Mouse (Mus musculus) retina, adult 2 months (tissue): ENCODE data around the gene Noa1.

ENCODE experiments used
- DNase-seq: peaks from one replicate; pipeline ENCODE4 v3.0.0-alpha.2; 2012; ENCODE audit warnings: low read depth, low spot score

Gene Noa1

GRCm38 (mm10) chr5:77290606-77291005, 19.3 kb downstream of the Noa1 start:
- DNase-seq = no peak

GRCm38 (mm10) chr5:77289686-77290085, 20.2 kb downstream of the Noa1 start:
- no peak for DNase-seq

- no peak for DNase-seq
Measured at GRCm38 (mm10) chr5:77287901-77288300, 22.0 kb downstream of the Noa1 start.

GRCm38 (mm10) chr5:77286904-77287303, 23.0 kb downstream of the Noa1 start:
- peak; percentile 67 for DNase-seq

- DNase-seq = no peak
Measured at GRCm38 (mm10) chr5:77285685-77286084, 24.2 kb downstream of the Noa1 start.

GRCm38 (mm10) chr5:77282242-77282641, 27.6 kb downstream of the Noa1 start:
- DNase-seq = no peak

- no peak for DNase-seq
Measured at GRCm38 (mm10) chr5:77281518-77282174, 28.2 kb downstream of the Noa1 start.

- DNase-seq = no peak
Measured at GRCm38 (mm10) chr5:77277204-77277603, 32.7 kb downstream of the Noa1 start.

GRCm38 (mm10) chr5:77275950-77276349, 33.9 kb downstream of the Noa1 start:
- no peak for DNase-seq

GRCm38 (mm10) chr5:77273151-77273550, 36.7 kb downstream of the Noa1 start:
- no peak for DNase-seq

- DNase-seq = no peak
Measured at GRCm38 (mm10) chr5:77269399-77269798, 40.5 kb downstream of the Noa1 start.

- no peak for DNase-seq
Measured at GRCm38 (mm10) chr5:77267957-77268624, 41.8 kb downstream of the Noa1 start.

- DNase-seq = no peak
Measured at GRCm38 (mm10) chr5:77267441-77267840, 42.4 kb downstream of the Noa1 start.

- DNase-seq = no peak
Measured at GRCm38 (mm10) chr5:77266886-77267401, 42.9 kb downstream of the Noa1 start.

GRCm38 (mm10) chr5:77266066-77266885, 43.6 kb downstream of the Noa1 start:
- no peak for DNase-seq

- no peak for DNase-seq
Measured at GRCm38 (mm10) chr5:77265671-77266065, 44.2 kb downstream of the Noa1 start.

- DNase-seq = no peak
Measured at GRCm38 (mm10) chr5:77265081-77265670, 44.7 kb downstream of the Noa1 start, which contains the start of gene Rest. Gene Rest, plus strand, starts transcription at chr5:77265491.

GRCm38 (mm10) chr5:77262105-77262504, 47.8 kb downstream of the Noa1 start:
- DNase-seq = no peak

GRCm38 (mm10) chr5:77261137-77261536, 48.7 kb downstream of the Noa1 start:
- no peak for DNase-seq

GRCm38 (mm10) chr5:77260141-77260540, 49.7 kb downstream of the Noa1 start:
- no peak for DNase-seq

GRCm38 (mm10) chr5:77259315-77259714, 50.6 kb downstream of the Noa1 start:
- DNase-seq = no peak

GRCm38 (mm10) chr5:77257603-77258002, 52.3 kb downstream of the Noa1 start:
- DNase-seq = no peak
